Mouse (Mus musculus) right cerebral cortex, postnatal 36 days (tissue): ENCODE data around the gene Zscan20.
"Not testable (repeated sequence)": the region's sequence is repeated elsewhere in the genome, so short reads cannot be mapped to it uniquely, and the experiment has no call there.

Experiments used
- DNase-seq, 2 experiments: peaks; one replicate each; pipeline ENCODE4 v3.0.0; 2022; ENCODE audit warnings: low spot score in 2 of 2, mixed read lengths in 1 of 2

The Zscan20 gene

GRCm38 (mm10) chr4:128615761-128616160, 5.9 kb upstream of the Zscan20 start:
- no peak for DNase-seq

GRCm38 (mm10) chr4:128613326-128613725, 3.4 kb upstream of the Zscan20 start:
- DNase-seq = peak in 1 of 2 experiments; percentile 44

- DNase-seq = not testable (repeated sequence)
These were observed 1.8 kb upstream of the Zscan20 start for GRCm38 (mm10) chr4:128611726-128612125.

- no peak for DNase-seq
These were observed 808 bp upstream of the Zscan20 start for GRCm38 (mm10) chr4:128610706-128611105.

DNA sequence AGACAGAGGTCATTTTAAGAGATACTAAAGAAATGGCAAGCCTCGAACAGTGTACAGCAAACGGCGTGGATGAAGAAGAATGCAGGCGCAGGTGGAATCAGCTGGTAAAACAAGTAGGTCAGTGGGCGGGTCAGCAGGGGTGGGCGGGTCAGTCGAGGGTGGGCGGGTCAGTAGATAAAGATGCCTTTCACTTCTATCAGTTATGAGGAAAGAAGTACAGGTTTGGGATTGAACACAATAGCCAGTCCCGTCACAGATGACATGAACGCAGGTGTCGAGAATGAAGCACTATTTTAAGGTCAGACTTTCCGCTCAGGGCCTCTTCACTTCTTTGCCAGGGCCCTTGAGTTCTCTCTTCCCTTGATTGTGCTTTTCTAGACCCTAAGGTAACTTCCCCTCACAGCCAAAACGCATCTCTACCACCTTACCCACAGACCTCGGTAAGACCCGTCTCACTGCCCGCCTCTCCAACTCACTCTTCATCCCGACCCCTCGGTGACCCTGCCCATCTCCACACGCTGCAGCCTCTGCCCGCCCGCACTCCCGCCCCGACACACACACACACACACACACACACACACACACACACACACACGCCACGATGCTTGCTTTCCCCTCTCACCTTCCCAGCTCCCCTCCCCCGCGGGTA, 498 bp downstream of the Zscan20 start:
- DNase-seq = no peak

GRCm38 (mm10) chr4:128607661-128608060, 2.2 kb downstream of the Zscan20 start:
- DNase-seq = no peak

DNA sequence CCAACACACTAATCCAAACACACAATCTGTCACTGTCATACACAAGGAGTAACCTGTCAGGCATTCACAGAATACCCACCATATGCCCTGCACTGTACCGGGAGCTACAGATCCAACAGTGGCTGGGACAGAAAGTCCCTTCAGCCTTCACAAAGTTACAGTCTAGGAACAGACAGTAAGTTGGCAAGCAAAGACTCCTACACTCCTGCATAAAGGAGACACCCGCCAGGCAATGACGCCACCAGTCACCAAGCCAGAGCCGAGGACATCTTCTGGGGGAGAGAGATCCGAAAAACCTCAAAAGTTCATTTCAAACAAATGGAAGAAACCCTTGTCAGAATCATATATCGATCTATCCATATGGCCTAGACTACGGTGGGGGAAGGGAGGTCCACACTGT, 3.3 kb downstream of the Zscan20 start:
- DNase-seq = peak in 1 of 2 experiments; percentile 60

GRCm38 (mm10) chr4:128597801-128598560, 11.9 kb downstream of the Zscan20 start:
- DNase-seq = no peak

DNA sequence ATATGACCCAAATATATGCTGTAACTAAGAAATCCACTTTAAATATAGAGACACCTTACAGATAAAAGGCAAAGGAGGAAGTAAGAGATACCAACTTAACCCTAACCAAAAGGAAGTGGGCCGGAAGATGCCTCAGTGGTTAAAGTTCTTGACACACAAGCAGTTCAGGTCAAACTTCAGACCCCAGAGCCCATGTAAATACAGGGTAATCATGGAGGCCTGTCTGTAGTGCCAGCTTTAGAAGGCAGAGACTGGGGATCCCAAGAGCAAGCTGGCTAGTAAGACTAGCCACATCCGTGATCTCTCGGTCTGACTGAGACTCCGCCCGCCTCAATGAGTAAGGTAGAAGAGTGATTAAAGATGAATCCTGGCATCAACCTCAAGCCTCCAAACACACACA, 15.8 kb downstream of the Zscan20 start:
- no peak for DNase-seq

- DNase-seq = no peak
These were observed 16.6 kb downstream of the Zscan20 start for GRCm38 (mm10) chr4:128593286-128593685.

DNA sequence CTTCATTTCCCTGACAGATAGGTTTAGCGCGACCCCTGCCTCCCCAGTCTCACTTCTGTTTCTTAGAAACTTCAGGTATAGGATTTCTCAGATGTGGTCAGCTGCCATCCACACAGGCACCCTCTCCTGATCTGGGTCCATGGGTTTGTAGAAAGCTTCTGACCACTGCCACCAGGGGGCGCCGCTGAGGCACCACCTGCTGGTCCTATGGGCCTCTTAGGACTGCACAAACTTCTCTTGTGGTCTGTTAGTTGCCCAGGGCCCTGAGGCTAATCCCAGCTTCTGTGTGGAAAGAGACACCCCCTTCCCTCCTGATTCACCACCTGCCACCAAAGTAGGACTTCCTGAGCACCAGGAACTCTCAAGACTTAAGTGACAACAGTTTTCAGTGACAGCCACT, 30.7 kb downstream of the Zscan20 start:
- DNase-seq = no peak

DNA sequence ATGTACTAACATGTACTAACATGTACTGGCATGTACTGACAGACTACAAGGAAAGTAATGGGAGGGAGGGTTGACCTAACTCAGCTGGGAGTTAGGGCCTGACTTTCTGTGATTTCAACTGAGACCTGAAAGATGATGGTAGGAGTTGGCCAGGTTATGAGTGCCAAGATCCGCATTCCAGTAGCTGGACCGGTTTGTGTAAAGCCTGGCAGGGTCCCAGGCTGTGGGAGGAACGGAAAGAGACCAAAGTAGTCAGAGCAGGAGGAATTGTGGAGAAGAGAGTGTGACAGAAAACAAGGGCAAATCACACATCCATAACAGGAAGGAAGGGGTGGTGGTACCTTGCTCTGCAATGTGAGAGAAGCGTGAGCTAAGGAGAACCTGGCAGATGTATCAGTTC, 34.1 kb downstream of the Zscan20 start:
- DNase-seq = no peak

DNA sequence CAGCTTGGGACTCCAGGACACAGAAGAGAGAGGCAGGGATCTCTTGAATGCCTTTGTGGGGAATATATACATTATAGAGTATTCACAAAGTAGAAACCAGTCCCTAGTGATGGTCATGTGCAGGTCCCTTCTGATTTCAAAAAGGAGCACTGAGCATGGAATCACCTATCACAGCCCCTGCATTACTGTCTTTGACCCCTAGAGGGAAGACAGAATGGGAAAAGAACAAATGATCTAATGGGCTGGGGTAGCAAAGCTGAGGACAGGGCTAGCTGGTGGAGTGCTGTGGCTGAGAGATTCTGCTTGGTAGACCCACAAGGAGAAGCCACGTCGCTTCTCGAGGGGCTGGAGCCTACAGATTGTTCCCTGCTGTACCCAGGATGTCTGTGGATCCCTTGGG, 49.6 kb downstream of the Zscan20 start:
- no peak for DNase-seq

- DNase-seq = no peak
These were observed 55.7 kb downstream of the Zscan20 start for GRCm38 (mm10) chr4:128554198-128554597.

GRCm38 (mm10) chr4:128550756-128551155, 59.1 kb downstream of the Zscan20 start:
- no peak for DNase-seq

DNA sequence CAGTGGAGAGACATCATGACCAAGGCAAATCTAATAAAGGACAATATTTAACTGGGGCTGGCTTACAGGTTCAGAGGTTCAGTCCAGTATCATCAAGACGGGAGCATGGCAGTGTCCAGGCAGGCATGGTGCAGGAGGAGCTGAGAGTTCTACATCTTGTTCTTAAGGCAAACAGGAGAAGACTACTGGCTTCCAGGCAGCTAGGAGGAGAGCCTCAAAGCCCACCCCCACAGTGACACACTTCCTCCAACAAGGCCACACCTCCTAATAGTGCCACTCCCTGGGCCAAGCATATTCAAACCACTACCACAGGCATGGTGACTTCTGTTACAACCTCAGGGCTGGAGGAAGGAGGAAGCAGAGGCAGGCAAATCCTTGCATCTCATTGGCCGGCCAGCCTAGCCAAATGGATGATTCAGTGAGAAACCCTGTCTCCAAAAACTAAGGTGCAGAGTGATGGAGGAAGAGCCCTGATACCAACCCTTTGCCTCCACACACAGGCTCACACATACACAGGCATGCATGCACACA, 65.9 kb downstream of the Zscan20 start:
- not testable (repeated sequence) for DNase-seq

DNA sequence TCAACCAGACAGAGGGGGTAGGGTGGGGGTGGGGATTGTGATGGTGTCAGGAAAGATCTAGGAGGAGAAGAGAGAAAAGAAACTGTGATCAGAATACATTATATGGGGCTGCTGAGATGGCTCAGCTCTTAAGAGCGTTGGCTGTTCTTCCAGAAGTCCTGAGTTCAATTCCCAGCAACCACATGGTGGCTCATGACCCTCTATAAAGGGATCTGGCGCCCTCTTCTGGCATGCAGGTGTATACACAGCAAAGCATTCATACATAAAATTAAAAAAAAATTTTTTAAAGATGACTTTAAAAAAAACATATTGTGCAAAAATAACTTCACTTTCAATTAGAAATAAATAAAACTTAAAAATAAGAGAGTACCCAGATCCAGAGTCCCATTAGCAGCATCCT, 66.5 kb downstream of the Zscan20 start:
- no peak for DNase-seq
